Mouse (Mus musculus) hindbrain, postnatal 0 days (tissue): ENCODE measurements around the gene Dusp18. TPM values are rescaled to one million over a fixed set of nuclear protein-coding genes. Genes with fewer than 3 reads are reported as not detected.

Experiments
- ATAC-seq: fragments of 200-750 bp; cut with Nextera tagmentation; 2 replicates; pipeline ENCODE4 v1.8.0; 2017; ENCODE audit warnings: mild to moderate bottlenecking, moderate TSS enrichment, moderate library complexity
- DNase-seq: peaks from one replicate; pipeline ENCODE4 v3.0.0-alpha.2; 2015; ENCODE audit warnings: low spot score
- H3K27ac ChIP-seq: fragments of 300-500 bp; sonication (generic); 2 replicates; pipeline ENCODE4 v1.5.1; 2014; ENCODE audit warnings: mild to moderate bottlenecking
- H3K27me3 ChIP-seq: fragments of 300-500 bp; sonication (generic); 2 replicates; pipeline ENCODE4 v1.6.1; 2014; ENCODE audit warnings: low read length, mixed read lengths; ENCODE audit not compliant: insufficient read depth
- H3K36me3 ChIP-seq: fragments of 300-500 bp; sonication (generic); 2 replicates; pipeline ENCODE4 v1.6.1; 2014; ENCODE audit warnings: low read length, mixed read lengths; ENCODE audit not compliant: insufficient read depth
- H3K4me1 ChIP-seq: fragments of 300-500 bp; sonication (generic); 2 replicates; pipeline ENCODE4 v1.6.1; 2014; ENCODE audit warnings: antibody characterized with exemption, low read length, mixed read lengths; ENCODE audit not compliant: insufficient read depth
- H3K4me2 ChIP-seq: fragments of 300-500 bp; sonication (generic); 2 replicates; pipeline ENCODE4 v1.6.1; 2014; ENCODE audit warnings: low read depth, mild to moderate bottlenecking, low read length, moderate library complexity, mixed read lengths
- H3K4me3 ChIP-seq: fragments of 300-500 bp; sonication (generic); 2 replicates; pipeline ENCODE4 v1.5.1; 2014; ENCODE audit warnings: low read length
- H3K9ac ChIP-seq: fragments of 300-500 bp; sonication (generic); replicated peaks from 2 replicates; pipeline ENCODE4 v1.6.1; 2014; ENCODE audit warnings: mild to moderate bottlenecking, low read length, moderate library complexity, mixed read lengths
- H3K9me3 ChIP-seq: fragments of 300-500 bp; sonication (generic); 2 replicates; pipeline ENCODE4 v1.6.1; 2016; ENCODE audit warnings: low read length, mixed read lengths
- CTCF ChIP-seq: IDR thresholded peaks from 2 replicates; pipeline ENCODE4 v1.5.1; 2016; ENCODE audit warnings: antibody characterized with exemption, control low read depth, low read depth
- WGBS: fragments of 180-500 bp; shearing (Covaris S2); extraction: QIAGEN DNeasy Blood & Tissue Kit; methylation state at CpG from one replicate; pipeline ENCODE4 v1.1.7; 2014; 5-methylcytosine and 5-hydroxymethylcytosine counted together
- polyA plus RNA-seq: library from polyadenylated mRNA; unstranded; fragments of >200 nt; fragmentation: Nextera tagmentation; extraction: Ambion mirVana; gene quantifications from 2 replicates; pipeline ENCODE4 v1.2.1, GENCODE M21; 2015
- total RNA-seq: library from RNA; depleted of rRNA; stranded (reverse); fragments of >200 nt; gene quantifications from 2 replicates; pipeline ENCODE4 v1.2.3, GENCODE M21; 2014; rRNA removed

The Dusp18 gene
- total and polyA plus RNA-seq, 2 experiments from 2014 or later, result 16.3 to 16.9 TPM

- Histone ChIP-seq H3K36me3 (no peaks in the 10 kb centered on the region), H3K4me3 (no peak overlapping the region), H3K9me3 (no peaks in the 10 kb centered on the region), H3K9ac (no peak overlapping the region), H3K4me2 (no peak overlapping the region), H3K4me1 (peaks cover 5% of the 10 kb centered on the region; the same call in 1 of the 2 replicates), H3K27ac (no peak overlapping the region), H3K27me3 (no peaks in the 10 kb centered on the region)
- DNase-seq (no peak), ATAC-seq (no peak)
- WGBS, result 69% methylated on average over 4 of the region's 4 CpGs
- TF ChIP-seq CTCF, result no peak
These were observed 40.1 kb downstream of the Dusp18 start for GRCm38 (mm10) chr11:3935135-3935534.

- Histone ChIP-seq H3K4me1 (peaks cover 2% of the 10 kb centered on the region; the same call in 1 of the 2 replicates), H3K36me3 (no peaks in the 10 kb centered on the region), H3K4me2 (no peak overlapping the region), H3K27ac (no peak overlapping the region), H3K4me3 (no peak overlapping the region), H3K9ac (no peak overlapping the region), H3K9me3 (no peaks in the 10 kb centered on the region), H3K27me3 (no peaks in the 10 kb centered on the region)
- 65% methylated on average over 3 of the region's 3 CpGs for WGBS
- no peak for DNase-seq
- ATAC-seq, result no peak
- no peak for TF ChIP-seq CTCF
These were observed 41.3 kb downstream of the Dusp18 start for GRCm38 (mm10) chr11:3936318-3936717.

- TF ChIP-seq CTCF, result no peak
- no peak for DNase-seq
- no peaks in the 10 kb centered on the region for H3K4me1 ChIP-seq
- no peaks in the 10 kb centered on the region for H3K36me3 ChIP-seq
- H3K27ac ChIP-seq, result no peak overlapping the region
- no peak overlapping the region for H3K4me2 ChIP-seq
- no peak overlapping the region for H3K4me3 ChIP-seq
- no peaks in the 10 kb centered on the region for H3K9me3 ChIP-seq
- WGBS, result 80% methylated on average over 13 of the region's 13 CpGs
- H3K27me3 ChIP-seq, result no peaks in the 10 kb centered on the region
- H3K9ac ChIP-seq, result no peak overlapping the region
- no peak for ATAC-seq
These were observed 42.4 kb downstream of the Dusp18 start for GRCm38 (mm10) chr11:3937321-3937874.

GRCm38 (mm10) chr11:3941371-3941770 is 46.3 kb downstream of the Dusp18 start:
- H3K36me3 ChIP-seq, result no peaks in the 10 kb centered on the region
- no peak overlapping the region for H3K4me2 ChIP-seq
- H3K27ac ChIP-seq, result no peak overlapping the region
- no peak for TF ChIP-seq CTCF
- no peaks in the 10 kb centered on the region for H3K9me3 ChIP-seq
- ATAC-seq (no peak), DNase-seq (no peak)
- no peak overlapping the region for H3K9ac ChIP-seq
- H3K4me1 ChIP-seq, result no peaks in the 10 kb centered on the region
- no peak overlapping the region for H3K4me3 ChIP-seq
- 89% methylated on average over 7 of the region's 7 CpGs for WGBS
- no peaks in the 10 kb centered on the region for H3K27me3 ChIP-seq

GRCm38 (mm10) chr11:3946386-3946785 is 51.3 kb downstream of the Dusp18 start:
- WGBS, result 17% methylated on average over 1 of the region's 1 CpGs
- ATAC-seq (no peak), DNase-seq (no peak)
- no peak for TF ChIP-seq CTCF
- H3K36me3 ChIP-seq, result no peaks in the 10 kb centered on the region
- H3K9me3 ChIP-seq, result no peaks in the 10 kb centered on the region
- no peak overlapping the region for H3K4me3 ChIP-seq
- no peak overlapping the region for H3K27ac ChIP-seq
- H3K9ac ChIP-seq, result no peak overlapping the region
- H3K4me2 ChIP-seq, result no peak overlapping the region
- no peaks in the 10 kb centered on the region for H3K4me1 ChIP-seq
- H3K27me3 ChIP-seq, result no peaks in the 10 kb centered on the region

Other genes starting within 250 kb of the Dusp18 start
- gene Morc2a, start 246.0 kb upstream of the Dusp18 start, total RNA-seq, result 34.9 and 36.2 TPM in 2 replicates
- 17.1 and 17.7 TPM in 2 replicates for gene Morc2a, start 246.0 kb upstream of the Dusp18 start, polyA plus RNA-seq
- gene Osbp2, start 31.3 kb upstream of the Dusp18 start, total RNA-seq, result 78.3 and 87.5 TPM in 2 replicates
- gene Osbp2, start 31.3 kb upstream of the Dusp18 start, polyA plus RNA-seq, result 33.8 and 39.7 TPM in 2 replicates
- gene 4921536K21Rik, start 142 bp upstream of the Dusp18 start, total RNA-seq, result 0.21 and 0.90 TPM in 2 replicates
- 0.41 and 0.42 TPM in 2 replicates for gene 4921536K21Rik, start 142 bp upstream of the Dusp18 start, polyA plus RNA-seq
- gene Slc35e4, start 19.4 kb downstream of the Dusp18 start, total RNA-seq, result 48.6 and 52.4 TPM in 2 replicates
- 23.5 and 25.8 TPM in 2 replicates for gene Slc35e4, start 19.4 kb downstream of the Dusp18 start, polyA plus RNA-seq
- 35.8 and 39.4 TPM in 2 replicates for gene Tcn2, start 36.9 kb downstream of the Dusp18 start, total RNA-seq
- 29.3 and 30.8 TPM in 2 replicates for gene Tcn2, start 36.9 kb downstream of the Dusp18 start, polyA plus RNA-seq
- gene Pes1, start 68.7 kb downstream of the Dusp18 start, total RNA-seq, result 35.9 and 36.4 TPM in 2 replicates
- gene Pes1, start 68.7 kb downstream of the Dusp18 start, polyA plus RNA-seq, result 44.5 and 46.8 TPM in 2 replicates
- not detected in 2 replicates for gene 4930556J24Rik, start 81.5 kb downstream of the Dusp18 start, total RNA-seq
- gene 4930556J24Rik, start 81.5 kb downstream of the Dusp18 start, polyA plus RNA-seq, result 0.25 and 0.35 TPM in 2 replicates
- gene Gal3st1, start 88.4 kb downstream of the Dusp18 start, total RNA-seq, result 30.3 and 34.6 TPM in 2 replicates
- gene Gal3st1, start 88.4 kb downstream of the Dusp18 start, polyA plus RNA-seq, result 18.5 and 18.8 TPM in 2 replicates
- gene Sec14l4, start 136.2 kb downstream of the Dusp18 start, total RNA-seq, result not detected in 2 replicates
- not detected in 2 replicates for gene Sec14l4, start 136.2 kb downstream of the Dusp18 start, polyA plus RNA-seq
- gene Sec14l3, start 169.6 kb downstream of the Dusp18 start, total RNA-seq, result 0.36 and 1.6 TPM in 2 replicates
- gene Sec14l3, start 169.6 kb downstream of the Dusp18 start, polyA plus RNA-seq, result 1.7 and 1.8 TPM in 2 replicates
- gene Mtfp1, start 200.2 kb downstream of the Dusp18 start, total RNA-seq, result 14.8 and 20.4 TPM in 2 replicates
- gene Mtfp1, start 200.2 kb downstream of the Dusp18 start, polyA plus RNA-seq, result 17.7 TPM in 2 replicates
- gene Sec14l2, start 228.2 kb downstream of the Dusp18 start, total RNA-seq, result 13.4 and 13.9 TPM in 2 replicates
- 8.1 and 9.5 TPM in 2 replicates for gene Sec14l2, start 228.2 kb downstream of the Dusp18 start, polyA plus RNA-seq
- gene Rnf215, start 240.0 kb downstream of the Dusp18 start, total RNA-seq, result 84.3 and 90.4 TPM in 2 replicates
- gene Rnf215, start 240.0 kb downstream of the Dusp18 start, polyA plus RNA-seq, result 49.7 and 51.0 TPM in 2 replicates